Mouse (Mus musculus) heart, postnatal 10 days (tissue): Measurements from ENCODE around the gene Lsp1. TPM values are rescaled to one million over a fixed set of nuclear protein-coding genes. Genes with fewer than 3 reads are reported as not detected.
A peak's percentile ranks its signal among the peaks of the same experiment; 100 is the strongest.

Experiments
- DNase-seq, 2 experiments: peaks; one replicate each; pipeline ENCODE4 v3.0.0; 2021
- intact Hi-C: fragments of 180-260 bp; cut with DNase I; formaldehyde crosslinking; loops from one replicate; pipeline ENCODE4 v1.15.1; 2025
- total RNA-seq, 2 experiments: library from RNA; stranded (reverse); gene quantifications; 2 replicates each; pipeline ENCODE4 v1.2.3; 2021

The Lsp1 gene
- total RNA-seq, 2 experiments from 2014 or later = 111 to 116 TPM

GRCm38 (mm10) chr7:142532671-142533058 lies 72.1 kb downstream of the Lsp1 start, which contains the start of gene Mrpl23:
Gene Mrpl23, plus strand, starts transcription at chr7:142532686.
- intact Hi-C loops = no loop called here
- DNase-seq = no peak

- DNase-seq = peak; percentile 90
- intact Hi-C loops = no loop called here
These were observed 72.6 kb downstream of the Lsp1 start for GRCm38 (mm10) chr7:142533059-142533855.

- DNase-seq = peak in 1 of 2 experiments; percentile 38
These were observed 74.5 kb downstream of the Lsp1 start for GRCm38 (mm10) chr7:142535116-142535515.

GRCm38 (mm10) chr7:142535832-142536231 lies 75.2 kb downstream of the Lsp1 start:
- intact Hi-C loops = loop anchor here (2.0 kb wide), 1 partner anchor 13 kb away; no protein-coding TSS in a partner anchor
- no peak for DNase-seq

More at GRCm38 (mm10) chr7:142535116-142535515, 74.5 kb downstream of the Lsp1 start:
- intact Hi-C loops = no loop called here

- no peak for DNase-seq
- intact Hi-C loops = loop anchor here (2.0 kb wide), 1 partner anchor 14 kb away; no protein-coding TSS in a partner anchor
These were observed 76.6 kb downstream of the Lsp1 start for GRCm38 (mm10) chr7:142537181-142537580.

GRCm38 (mm10) chr7:142537879-142538278 lies 77.3 kb downstream of the Lsp1 start:
- DNase-seq = peak; percentile 68 to 87
- intact Hi-C loops = loop anchor here (1.0 to 2.0 kb wide), 3 partner anchors 15 to 134 kb away; no protein-coding TSS in a partner anchor

- intact Hi-C loops = loop anchor here (1.0 to 2.0 kb wide), 2 partner anchors 41 to 134 kb away; no protein-coding TSS in a partner anchor
- DNase-seq = no peak
These were observed 77.7 kb downstream of the Lsp1 start for GRCm38 (mm10) chr7:142538291-142538690.

GRCm38 (mm10) chr7:142538766-142539165 lies 78.2 kb downstream of the Lsp1 start:
- intact Hi-C loops = loop anchor here (1.0 to 2.0 kb wide), 2 partner anchors 40 to 134 kb away; no protein-coding TSS in a partner anchor
- no peak for DNase-seq

- no peak for DNase-seq
- intact Hi-C loops = loop anchor here (2.0 kb wide), 1 partner anchor 39 kb away; no protein-coding TSS in a partner anchor
These were observed 79.2 kb downstream of the Lsp1 start for GRCm38 (mm10) chr7:142539828-142540227.

- DNase-seq = no peak
- intact Hi-C loops = no loop called here
These were observed 82.2 kb downstream of the Lsp1 start for GRCm38 (mm10) chr7:142542771-142543303.

Other genes with a start within 250 kb of the Lsp1 start
- not detected for gene Gm7579, start 248.9 kb upstream of the Lsp1 start, total RNA-seq
- gene Krtap5-5, start 230.8 kb upstream of the Lsp1 start, total RNA-seq = not detected
- gene Gm40460, start 219.7 kb upstream of the Lsp1 start, total RNA-seq = not detected
- not detected for gene Gm2431, start 202.5 kb upstream of the Lsp1 start, total RNA-seq
- not detected for gene Gm4559, start 186.4 kb upstream of the Lsp1 start, total RNA-seq
- not detected for gene Krtap5-1, start 163.7 kb upstream of the Lsp1 start, total RNA-seq
- gene Krtap5-4, start 157.3 kb upstream of the Lsp1 start, total RNA-seq = not detected
- gene Ifitm10, start 87.1 kb upstream of the Lsp1 start, total RNA-seq = 1 to 10 TPM; 1.0 to 1.1 TPM
- gene Gm49369, start 78.1 kb upstream of the Lsp1 start, total RNA-seq = 1 to 10 TPM; 1.7 to 5.1 TPM
- gene Ctsd, start 72.8 kb upstream of the Lsp1 start, total RNA-seq = 100 to 1,000 TPM; 501 to 525 TPM
- gene Syt8, start 26.0 kb upstream of the Lsp1 start, total RNA-seq = not detected
- gene Tnni2, start 19.0 kb upstream of the Lsp1 start, total RNA-seq = 1 to 10 TPM; 1.9 to 4.3 TPM
- 1 to 10 TPM in 1 of 2 experiments, under 1 TPM in 1; 0.67 to 1.8 TPM for gene Tnnt3, start 38.0 kb downstream of the Lsp1 start, total RNA-seq
- 10 to 100 TPM in 1 of 2 experiments, 1 to 10 TPM in 1; 4.1 to 19.3 TPM for gene Mrpl23, start 71.9 kb downstream of the Lsp1 start, total RNA-seq
- 100 to 1,000 TPM; 765 to 826 TPM for gene Igf2, start 206.0 kb downstream of the Lsp1 start, total RNA-seq
- gene Gm49394, start 209.1 kb downstream of the Lsp1 start, total RNA-seq = not detected